Mouse (Mus musculus) liver, embryonic 14.5 days (tissue): ENCODE measurements at regions not wholly inside any gene's neighbourhood (a gene's known extent, or its start where the extent isn't known, plus 50 kb on each side); places are given as distances from the start of the nearest gene placed in this dataset.

Source experiments
- CTCF ChIP-seq: IDR thresholded peaks from 2 replicates; pipeline ENCODE4 v1.5.1; 2016; ENCODE audit warnings: antibody characterized with exemption, low read depth, control low read depth
- EP300 ChIP-seq: IDR thresholded peaks from 2 replicates; pipeline ENCODE4 v1.6.1; 2016; ENCODE audit warnings: antibody characterized with exemption, low read depth

DNA sequence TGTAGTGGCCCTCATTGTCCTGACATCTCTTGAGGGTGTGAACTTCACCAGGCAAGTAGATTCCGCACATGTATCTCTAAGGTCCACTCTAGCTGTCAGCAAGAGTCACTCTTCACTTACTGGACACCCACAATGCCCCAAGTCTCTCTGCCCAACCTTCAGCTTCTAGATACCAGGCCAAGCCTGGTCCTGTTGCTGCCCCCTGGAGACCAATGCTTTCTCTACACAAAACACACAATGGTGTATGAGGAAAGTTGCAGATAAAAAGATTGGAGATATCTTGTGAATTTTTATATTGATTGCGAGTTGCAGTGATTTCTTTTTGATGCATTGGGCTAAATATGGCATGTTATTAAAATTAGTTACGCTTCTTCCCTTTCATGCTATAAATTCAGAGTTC, 71.0 kb upstream of the Smim23 start:
- TF ChIP-seq CTCF, result no peak
- TF ChIP-seq EP300, result no peak
